Mouse (Mus musculus): ENCODE measurements around the gene Jsrp1.

Jsrp1 gene

GRCm38 (mm10) chr10:80813366-80813765 is at the start of gene Jsrp1:
TSS of gene Jsrp1 (minus strand) at chr10:80813498.
- DNase-seq (ENCODE audit: low read depth, low spot score), result no peak

GRCm38 (mm10) chr10:80862305-80862704 is 49.0 kb upstream of the Jsrp1 start:
- no peak for DNase-seq (ENCODE audit: low read depth, low spot score)

GRCm38 (mm10) chr10:80858350-80858935 is 45.1 kb upstream of the Jsrp1 start:
- no peak for DNase-seq (ENCODE audit: low read depth, low spot score)

- no peak for DNase-seq (ENCODE audit: low read depth, low spot score)
Measured at GRCm38 (mm10) chr10:80857848-80858247, 44.5 kb upstream of the Jsrp1 start.

- no peak for DNase-seq (ENCODE audit: low read depth, low spot score)
Measured at GRCm38 (mm10) chr10:80857386-80857785, 44.1 kb upstream of the Jsrp1 start.

GRCm38 (mm10) chr10:80856908-80857307 is 43.6 kb upstream of the Jsrp1 start:
- DNase-seq (ENCODE audit: low read depth, low spot score), result no peak

GRCm38 (mm10) chr10:80856267-80856666 is 43.0 kb upstream of the Jsrp1 start:
- no peak for DNase-seq (ENCODE audit: low read depth, low spot score)

- no peak for DNase-seq (ENCODE audit: low read depth, low spot score)
Measured at GRCm38 (mm10) chr10:80855749-80856073, 42.4 kb upstream of the Jsrp1 start.

GRCm38 (mm10) chr10:80854913-80855748 is 41.8 kb upstream of the Jsrp1 start, which contains the start of the genes Lsm7 and Sppl2b:
TSS of gene Lsm7 (minus strand) at chr10:80855209.
TSS of gene Sppl2b (plus strand) at chr10:80855275.
- DNase-seq (ENCODE audit: low read depth, low spot score), result peak; percentile 87

- DNase-seq (ENCODE audit: low read depth, low spot score), result no peak
Measured at GRCm38 (mm10) chr10:80848571-80848970, 35.3 kb upstream of the Jsrp1 start.

- DNase-seq (ENCODE audit: low read depth, low spot score), result no peak
Measured at GRCm38 (mm10) chr10:80845732-80846131, 32.4 kb upstream of the Jsrp1 start.

- no peak for DNase-seq (ENCODE audit: low read depth, low spot score)
Measured at GRCm38 (mm10) chr10:80845055-80845693, 31.9 kb upstream of the Jsrp1 start.

GRCm38 (mm10) chr10:80843931-80844547 is 30.7 kb upstream of the Jsrp1 start, which contains the start of gene Lingo3:
TSS of gene Lingo3 (minus strand) at chr10:80844039.
- no peak for DNase-seq (ENCODE audit: low read depth, low spot score)

- DNase-seq (ENCODE audit: low read depth, low spot score), result no peak
Measured at GRCm38 (mm10) chr10:80843087-80843930, 30.0 kb upstream of the Jsrp1 start.

GRCm38 (mm10) chr10:80842334-80842733 is 29.0 kb upstream of the Jsrp1 start:
- no peak for DNase-seq (ENCODE audit: low read depth, low spot score)

- no peak for DNase-seq (ENCODE audit: low read depth, low spot score)
Measured at GRCm38 (mm10) chr10:80841685-80842084, 28.4 kb upstream of the Jsrp1 start.

- DNase-seq (ENCODE audit: low read depth, low spot score), result no peak
Measured at GRCm38 (mm10) chr10:80839848-80840247, 26.6 kb upstream of the Jsrp1 start.

GRCm38 (mm10) chr10:80838346-80838912 is 25.1 kb upstream of the Jsrp1 start:
- DNase-seq (ENCODE audit: low read depth, low spot score), result no peak

GRCm38 (mm10) chr10:80837827-80838226 is 24.5 kb upstream of the Jsrp1 start:
- DNase-seq (ENCODE audit: low read depth, low spot score), result no peak

- no peak for DNase-seq (ENCODE audit: low read depth, low spot score)
Measured at GRCm38 (mm10) chr10:80836949-80837379, 23.7 kb upstream of the Jsrp1 start.

GRCm38 (mm10) chr10:80835617-80836016 is 22.3 kb upstream of the Jsrp1 start:
- no peak for DNase-seq (ENCODE audit: low read depth, low spot score)

All from brain, embryonic 18.5 days (tissue).